ENCODE assay signal across 9 mouse cellular contexts in the genomic region with DNA sequence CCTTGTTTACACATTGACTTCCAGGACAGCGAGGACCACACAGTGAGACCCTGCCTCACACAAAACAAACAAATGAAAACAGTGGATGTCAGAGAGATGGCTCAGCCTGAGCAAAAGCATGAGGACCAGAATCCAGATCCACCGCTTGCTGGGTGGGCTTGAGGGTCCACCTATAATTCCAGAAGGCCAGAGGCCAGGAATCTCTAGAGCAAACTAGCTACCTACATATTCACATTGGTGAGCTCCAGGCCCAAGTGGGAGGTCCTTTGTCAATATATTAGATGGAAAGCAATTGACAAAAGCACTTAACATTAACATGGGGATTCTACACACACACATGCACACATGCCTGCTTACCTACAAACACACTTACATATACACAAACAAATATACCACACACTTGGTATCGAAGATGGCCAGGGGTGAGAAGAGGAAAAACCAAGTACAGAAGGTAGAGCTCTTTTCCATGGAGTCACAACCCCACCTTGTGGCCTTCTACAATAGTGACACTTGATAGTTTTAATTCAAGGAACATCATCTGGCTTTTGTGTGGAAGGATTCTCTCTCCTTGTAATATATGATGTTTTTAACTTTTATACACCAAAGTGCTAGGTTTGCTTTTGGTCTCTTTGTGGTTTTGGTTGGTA. TPM values are rescaled to one million over a fixed set of nuclear protein-coding genes. Genes with fewer than 3 reads are reported as not detected.
A peak's percentile ranks its signal among the peaks of the same experiment; 100 is the strongest.
DNase-seq lines count a peak whose midpoint lies in the region; ATAC-seq and TF ChIP-seq lines count a peak whose summit lies in the region.
"Had no signal": no experiment of that assay in that cellular context is flagged by ENCODE, and none has a peak within 500 bp of the region (broad histone marks: within the 10 kb centered on the region; RNA-seq: fewer than 3 reads in every experiment).

No protein-coding gene starts in this region.

- no peaks in the 10 kb centered on the region for H3K36me3 ChIP-seq in neural tube, embryonic 15.5 days
- no peaks in the 10 kb centered on the region for H3K36me3 ChIP-seq in embryonic facial prominence, embryonic 14.5 days (ENCODE audit: control insufficient read depth, insufficient read depth, low read length)
- no peaks in the 10 kb centered on the region for H3K36me3 ChIP-seq in lung, postnatal 0 days (ENCODE audit: insufficient read depth, low read length)

- no peak overlapping the region for H3K4me3 ChIP-seq in neural tube, embryonic 15.5 days (replicated peaks)
- no peak overlapping the region for H3K4me3 ChIP-seq in embryonic facial prominence, embryonic 14.5 days (ENCODE audit: low read depth, low read length)
- H3K4me3 ChIP-seq in lung, postnatal 0 days (ENCODE audit: low read depth, low read length) = no peak overlapping the region
- H3K4me3 ChIP-seq: myocyte had no signal

- H3K4me1 ChIP-seq in neural tube, embryonic 15.5 days = no peaks in the 10 kb centered on the region
- no peaks in the 10 kb centered on the region for H3K4me1 ChIP-seq in embryonic facial prominence, embryonic 14.5 days (ENCODE audit: control insufficient read depth, insufficient read depth, low read length)
- H3K4me1 ChIP-seq in lung, postnatal 0 days (ENCODE audit: insufficient read depth, low read depth, low read length) = 0 out of 2 replicates have a peak, but pooled peaks cover 3% of the 10 kb centered on the region

- no peaks in the 10 kb centered on the region for H3K27me3 ChIP-seq in neural tube, embryonic 15.5 days (replicated peaks)
- H3K27me3 ChIP-seq in embryonic facial prominence, embryonic 14.5 days (replicated peaks; ENCODE audit: control insufficient read depth, insufficient read depth, low read length) = no peaks in the 10 kb centered on the region
- no peaks in the 10 kb centered on the region for H3K27me3 ChIP-seq in lung, postnatal 0 days (replicated peaks; ENCODE audit: insufficient read depth, low read length)

- no peak for TF ChIP-seq EP300 in lung, postnatal 0 days (IDR thresholded peaks at IDR 0.05)

- ATAC-seq in neural tube, embryonic 15.5 days (ENCODE audit: low FRiP score) = no peak
- ATAC-seq in activated CD4-positive, CD25-positive, alpha-beta regulatory T cell, adult 4 months = peak; percentile 58
- ATAC-seq in embryonic facial prominence, embryonic 14.5 days (ENCODE audit: low read depth) = no peak
- ATAC-seq in lung, postnatal 0 days = no peak

- no peaks in the 10 kb centered on the region for H3K9me3 ChIP-seq in neural tube, embryonic 15.5 days (replicated peaks)
- no peaks in the 10 kb centered on the region for H3K9me3 ChIP-seq in embryonic facial prominence, embryonic 14.5 days (ENCODE audit: control insufficient read depth, low read length)
- H3K9me3 ChIP-seq in lung, postnatal 0 days (ENCODE audit: low read length) = no peaks in the 10 kb centered on the region

- no peak overlapping the region for H3K9ac ChIP-seq in neural tube, embryonic 15.5 days (replicated peaks)
- no peak overlapping the region for H3K9ac ChIP-seq in embryonic facial prominence, embryonic 14.5 days (ENCODE audit: low read depth, low read length)
- no peak overlapping the region for H3K9ac ChIP-seq in lung, postnatal 0 days (replicated peaks; ENCODE audit: low read depth)

- 60% methylated on average over 3 of the region's 3 CpGs for WGBS in neural tube, embryonic 15.5 days
- 52% methylated on average over 3 of the region's 3 CpGs for WGBS in embryonic facial prominence, embryonic 14.5 days
- 29% methylated on average over 3 of the region's 3 CpGs for WGBS in lung, postnatal 0 days

- no peak overlapping the region for H3K4me2 ChIP-seq in neural tube, embryonic 15.5 days
- no peak overlapping the region for H3K4me2 ChIP-seq in embryonic facial prominence, embryonic 14.5 days (ENCODE audit: low read depth, low read length)
- H3K4me2 ChIP-seq in lung, postnatal 0 days (replicated peaks; ENCODE audit: low read depth, low read length) = no peak overlapping the region

- no peak overlapping the region for H3K27ac ChIP-seq in neural tube, embryonic 15.5 days (replicated peaks)
- H3K27ac ChIP-seq in embryonic facial prominence, embryonic 14.5 days (replicated peaks; ENCODE audit: low read depth, low read length) = no peak overlapping the region
- no peak overlapping the region for H3K27ac ChIP-seq in lung, postnatal 0 days (ENCODE audit: low read length)

- DNase-seq in gastrocnemius, adult 18-20 months (ENCODE audit: low spot score) = peak; percentile 20
- DNase-seq in gastrocnemius, postnatal 25 days = no peak
- peak; percentile 19 for DNase-seq in neural tube, embryonic 10.5 days (ENCODE audit: extremely low spot score, low spot score)
- DNase-seq in embryonic facial prominence, embryonic 14.5 days (ENCODE audit: low spot score) = peak; percentile 58
- DNase-seq in lung, postnatal 0 days (ENCODE audit: low spot score) = peak; percentile 75
- no peak for DNase-seq in urinary bladder, postnatal 25 days (ENCODE audit: low spot score)

- TF ChIP-seq CTCF in lung, postnatal 0 days (IDR thresholded peaks at IDR 0.05) = peak; percentile 84

RNA-seq across cellular contexts. Expression of a gene that starts 7.8 kb away (rescaled TPM):
- 1 to 10 TPM; 1.7 to 2.4 TPM for total RNA-seq in gastrocnemius, adult 18-20 months (2021)
- 1 to 10 TPM; 1.4 to 1.6 TPM for total RNA-seq in gastrocnemius, postnatal 25 days (2021)
- 18.0 and 22.4 TPM in 2 replicates for polyA plus RNA-seq in neural tube, embryonic 15.5 days (2015; fragmentation: Nextera tagmentation; extraction: Ambion mirVana)
- polyA plus RNA-seq in activated CD4-positive, CD25-positive, alpha-beta regulatory T cell, adult 4 months (2017; shearing (Covaris generic)) = 10 to 100 TPM; 27.6 to 29.9 TPM
- polyA plus RNA-seq in embryonic facial prominence, embryonic 14.5 days (2014; fragmentation: Nextera tagmentation; extraction: Ambion mirVana) = 20.1 and 24.5 TPM in 2 replicates
- polyA plus RNA-seq in lung, postnatal 0 days (2015; fragmentation: Nextera tagmentation; extraction: Ambion mirVana) = 14.8 and 15.7 TPM in 2 replicates

RNA-seq across cellular contexts. Expression of a gene that starts 33.3 kb away (rescaled TPM):
- not detected for total RNA-seq in gastrocnemius, adult 18-20 months (2021)
- not detected for total RNA-seq in gastrocnemius, postnatal 25 days (2021)
- polyA plus RNA-seq in neural tube, embryonic 15.5 days (2015; fragmentation: Nextera tagmentation; extraction: Ambion mirVana) = 27.2 and 30.5 TPM in 2 replicates
- under 1 TPM in 1 of 2 experiments, not detected in 1; 0.48 TPM for polyA plus RNA-seq in activated CD4-positive, CD25-positive, alpha-beta regulatory T cell, adult 4 months (2017; shearing (Covaris generic))
- 2.2 and 2.9 TPM in 2 replicates for polyA plus RNA-seq in embryonic facial prominence, embryonic 14.5 days (2014; fragmentation: Nextera tagmentation; extraction: Ambion mirVana)
- polyA plus RNA-seq in lung, postnatal 0 days (2015; fragmentation: Nextera tagmentation; extraction: Ambion mirVana) = 19.1 and 24.8 TPM in 2 replicates

Comparison
In these comparisons a context has a peak if more than half of its experiments do, and no peak if none do; other contexts are left out.
1. DNase-seq: peak in gastrocnemius, adult 18-20 months (single experiment), neural tube, embryonic 10.5 days (single experiment), embryonic facial prominence, embryonic 14.5 days (single experiment) and lung, postnatal 0 days (single experiment); none in gastrocnemius, postnatal 25 days (single experiment) and urinary bladder, postnatal 25 days (single experiment).